ENCODE assay signal across 10 mouse cellular contexts in the genomic region with DNA sequence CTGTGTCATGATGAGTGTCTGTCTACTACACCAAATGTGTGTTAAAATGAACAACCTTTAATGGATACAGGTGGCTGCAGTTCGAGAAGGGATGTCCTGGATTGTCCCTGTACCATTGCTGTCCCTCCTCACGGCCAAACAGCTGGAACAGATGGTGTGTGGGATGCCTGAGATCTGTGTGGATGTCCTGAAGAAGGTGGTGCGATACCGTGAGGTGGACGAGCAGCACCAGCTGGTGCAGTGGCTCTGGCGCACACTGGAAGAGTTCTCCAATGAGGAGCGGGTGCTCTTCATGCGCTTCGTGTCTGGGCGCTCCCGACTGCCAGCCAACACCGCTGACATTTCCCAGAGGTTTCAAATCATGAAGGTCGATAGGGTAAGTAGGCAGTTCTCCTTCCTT. TPM values are rescaled to one million over a fixed set of nuclear protein-coding genes. Genes with fewer than 3 reads are reported as not detected.
DNase-seq lines count a peak whose midpoint lies in the region; ATAC-seq and TF ChIP-seq lines count a peak whose summit lies in the region.
"Had no signal": no experiment of that assay in that cellular context is flagged by ENCODE, and none has a peak within 500 bp of the region (broad histone marks: within the 10 kb centered on the region; RNA-seq: fewer than 3 reads in every experiment).

No protein-coding gene starts in this region.

- H3K4me2 ChIP-seq in neural tube, embryonic 15.5 days = no peak overlapping the region
- H3K4me2 ChIP-seq: heart, embryonic 13.5 days had no signal

- DNase-seq in layer of hippocampus, adult 2 months (ENCODE audit: low spot score in 2 of 2) = peak in 1 of 2 experiments; percentile 23
- no peak for DNase-seq in layer of hippocampus, postnatal 10 days (ENCODE audit: low spot score in 2 of 2)
- peak; percentile 85 for DNase-seq in brain, adult 2 months (ENCODE audit: low read depth, low spot score)
- no peak for DNase-seq in lung, postnatal 4 days
- no peak for DNase-seq in kidney, postnatal 14 days
- DNase-seq in adrenal gland, postnatal 4 days (ENCODE audit: low spot score in 2 of 2) = no peak
- DNase-seq: retina, postnatal 1 day had no signal

- H3K27ac ChIP-seq in layer of hippocampus, adult 2 months = peak overlapping the region; percentile 71
- H3K27ac ChIP-seq in neural tube, embryonic 15.5 days (replicated peaks) = 0 out of 2 replicates have a peak overlapping the region, but pooled peaks have one; percentile 23

- H3K9ac ChIP-seq in neural tube, embryonic 15.5 days (replicated peaks) = no peak overlapping the region
- H3K9ac ChIP-seq: heart, embryonic 13.5 days had no signal

- no peak for TF ChIP-seq CTCF in layer of hippocampus, adult 2 months (conservative IDR thresholded peaks at IDR 0.05)

- peak; percentile 75 for ATAC-seq in frontal cortex, adult (ENCODE audit: low TSS enrichment)
- ATAC-seq in neural tube, embryonic 15.5 days (ENCODE audit: low FRiP score) = no peak

- H3K4me1 ChIP-seq in neural tube, embryonic 15.5 days = no peaks in the 10 kb centered on the region

- H3K27me3 ChIP-seq in neural tube, embryonic 15.5 days (replicated peaks) = no peaks in the 10 kb centered on the region
- H3K27me3 ChIP-seq: heart, embryonic 13.5 days had no signal

- 81% methylated on average over 13 of the region's 13 CpGs for WGBS in neural tube, embryonic 15.5 days

- H3K36me3 ChIP-seq in neural tube, embryonic 15.5 days = peaks cover 87% of the 10 kb centered on the region

- no peak overlapping the region for H3K4me3 ChIP-seq in layer of hippocampus, adult 2 months
- H3K4me3 ChIP-seq in neural tube, embryonic 15.5 days (replicated peaks) = no peak overlapping the region
- H3K4me3 ChIP-seq: heart, embryonic 13.5 days had no signal

- no peaks in the 10 kb centered on the region for H3K9me3 ChIP-seq in neural tube, embryonic 15.5 days (replicated peaks)
- H3K9me3 ChIP-seq: heart, embryonic 13.5 days had no signal

RNA-seq across cellular contexts. Expression of a gene that starts 9.9 kb away (rescaled TPM):
- total RNA-seq in layer of hippocampus, adult 2 months (2021) = under 1 TPM; 0.22 to 0.38 TPM
- total RNA-seq in layer of hippocampus, postnatal 10 days (2021) = under 1 TPM; 0.32 to 0.56 TPM
- polyA plus RNA-seq in neural tube, embryonic 15.5 days (2015; fragmentation: Nextera tagmentation; extraction: Ambion mirVana) = 1.4 and 2.9 TPM in 2 replicates
- total RNA-seq in adrenal gland, postnatal 4 days (2021) = under 1 TPM; 0.76 to 0.84 TPM
